Mouse (Mus musculus) embryo, embryonic 10 days (tissue): ENCODE data around the gene Tab1.

ENCODE experiments used
- DNase-seq: peaks from one replicate; pipeline ENCODE4 v3.0.0-alpha.2; 2015; ENCODE audit warnings: low spot score

The Tab1 gene

DNA sequence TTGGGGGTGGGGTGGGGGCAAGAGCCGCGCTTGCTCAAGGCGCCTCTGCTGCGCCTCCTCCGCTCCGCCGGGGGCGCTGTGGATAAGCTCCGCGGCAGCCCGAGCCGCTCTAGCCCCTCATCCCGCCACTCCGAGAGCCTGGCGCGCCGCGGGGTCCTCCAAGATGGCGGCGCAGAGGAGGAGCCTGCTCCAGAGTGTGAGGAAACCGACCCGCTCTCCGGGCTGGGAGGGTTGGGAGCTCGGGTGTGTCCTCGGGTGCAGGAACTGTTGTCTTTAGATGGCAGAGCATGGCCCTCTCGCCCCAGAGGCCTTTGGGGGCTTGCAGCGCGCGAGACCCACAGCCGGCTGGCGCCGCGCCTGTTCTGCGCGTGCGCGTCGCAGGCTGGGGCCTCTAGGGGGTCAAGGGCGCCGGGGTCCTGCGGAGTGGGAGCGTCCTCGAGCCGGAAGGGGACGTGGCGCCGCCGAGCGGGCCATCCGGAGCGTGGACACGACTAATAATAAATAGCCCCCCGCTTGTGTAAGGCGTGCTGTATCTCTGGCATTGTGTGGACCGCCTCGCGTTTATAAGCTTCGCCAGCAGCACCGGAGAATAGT lies at the start of gene Tab1:
TSS of gene Tab1 (plus strand) at position 135 of the 594 bp plus-strand sequence.
- peak; percentile 94 for DNase-seq

DNA sequence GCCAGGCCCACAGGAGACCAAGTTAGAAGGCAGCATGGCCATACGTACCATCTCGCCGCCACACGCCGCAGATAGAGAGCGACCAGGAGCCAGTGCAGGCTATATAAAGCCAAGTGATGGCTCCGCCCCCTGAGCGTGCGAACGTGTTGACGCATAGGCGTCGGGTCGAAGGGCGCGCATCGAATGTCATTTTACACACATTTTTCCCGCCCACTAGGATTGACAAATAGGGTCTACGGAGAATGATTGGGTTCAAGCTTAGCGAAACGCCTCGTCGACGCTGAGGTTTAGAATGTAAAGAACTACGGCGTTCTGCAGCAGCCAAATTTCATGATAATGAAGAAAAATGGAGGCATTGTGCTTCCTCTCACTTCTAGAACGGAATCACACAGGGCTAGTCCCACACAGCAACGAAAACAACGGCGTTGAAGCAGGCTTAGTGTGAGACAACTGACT lies 49.6 kb upstream of the Tab1 start:
- DNase-seq, result peak; percentile 100

DNA sequence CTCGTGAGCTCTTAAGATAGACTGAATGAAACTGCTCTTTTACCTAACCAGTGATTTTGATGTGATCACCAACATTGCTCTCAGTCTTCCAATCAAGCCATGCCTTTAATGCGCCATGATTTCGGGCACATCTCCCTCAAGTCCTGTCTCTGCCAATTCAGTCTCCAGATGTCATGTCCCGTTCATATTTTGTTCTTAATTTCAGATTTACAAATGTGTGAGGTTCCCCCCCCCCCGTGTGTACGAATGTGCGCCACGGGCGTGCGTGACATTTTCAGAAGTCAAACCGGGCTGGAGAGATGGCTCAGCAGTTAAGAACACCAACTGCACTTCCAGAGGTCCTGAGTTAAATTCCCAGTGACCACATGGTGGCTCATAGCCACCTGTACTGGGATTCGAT lies 49.2 kb upstream of the Tab1 start:
- no peak for DNase-seq

DNA sequence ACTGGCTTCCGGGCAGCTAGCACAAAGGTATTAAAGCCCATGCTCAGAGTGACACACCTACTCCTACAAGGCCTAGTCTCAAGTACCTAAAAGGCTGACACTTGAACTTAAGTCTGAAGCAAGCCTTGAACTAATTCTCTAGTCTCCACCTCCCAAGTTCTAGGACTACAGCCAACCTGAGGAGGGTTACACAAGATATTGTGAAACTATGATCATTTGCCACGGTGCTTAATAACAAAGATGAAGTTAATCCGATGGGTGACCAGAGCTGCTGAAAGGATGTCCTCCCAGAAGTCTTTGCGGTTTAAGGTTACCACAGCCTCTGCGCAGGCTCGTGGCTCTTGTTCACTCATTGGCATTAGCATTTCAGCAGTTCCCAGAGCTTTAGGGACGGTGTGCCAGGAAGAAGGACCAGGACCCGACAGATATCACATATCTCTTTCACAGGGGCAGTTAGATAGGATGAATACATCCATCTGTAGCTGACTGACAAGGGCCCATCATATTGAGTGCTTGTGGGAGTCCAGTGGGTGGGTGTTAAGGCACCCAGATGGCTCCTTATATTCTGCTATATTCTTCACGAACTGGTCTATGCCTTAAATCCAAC lies 45.4 kb upstream of the Tab1 start:
- no peak for DNase-seq

DNA sequence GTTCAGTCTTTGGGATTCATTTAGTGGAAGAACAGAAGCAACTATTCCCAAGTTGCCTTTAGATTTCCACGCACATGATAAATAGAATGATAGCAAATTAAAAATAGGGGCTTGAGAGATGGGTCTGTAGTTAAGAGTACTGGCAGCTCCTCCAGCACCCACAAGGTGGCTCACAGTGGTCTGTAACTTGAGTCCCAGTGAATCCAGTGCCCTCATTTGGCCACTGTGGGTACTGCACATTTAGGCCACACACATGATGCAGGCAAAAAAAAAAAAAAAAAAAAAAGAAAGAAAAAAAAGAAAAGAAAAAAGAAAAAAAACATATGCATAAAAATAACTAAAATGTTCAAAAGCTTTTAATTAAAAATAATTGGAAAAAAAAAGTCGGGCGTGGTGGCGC lies 44.3 kb upstream of the Tab1 start:
- peak; percentile 95 for DNase-seq

DNA sequence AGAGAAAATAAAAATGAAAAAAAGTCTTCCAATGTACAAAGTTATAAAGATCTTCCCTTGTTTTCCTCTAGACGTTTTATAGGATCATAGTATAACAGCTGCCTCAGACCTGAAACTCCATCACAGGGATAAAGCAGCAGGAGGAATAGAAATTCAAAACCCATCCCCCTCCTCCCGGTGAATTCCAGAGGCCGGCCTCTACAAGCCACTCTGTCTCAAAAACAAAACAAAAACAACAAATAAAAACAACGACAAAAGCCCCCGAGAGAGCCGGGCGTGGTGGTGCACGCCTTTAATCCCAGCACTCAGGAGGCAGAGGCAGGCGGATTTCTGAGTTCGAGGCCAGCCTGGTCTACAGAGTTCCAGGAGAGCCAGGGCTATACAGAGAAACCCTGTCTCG lies 42.8 kb upstream of the Tab1 start:
- DNase-seq, result no peak

DNA sequence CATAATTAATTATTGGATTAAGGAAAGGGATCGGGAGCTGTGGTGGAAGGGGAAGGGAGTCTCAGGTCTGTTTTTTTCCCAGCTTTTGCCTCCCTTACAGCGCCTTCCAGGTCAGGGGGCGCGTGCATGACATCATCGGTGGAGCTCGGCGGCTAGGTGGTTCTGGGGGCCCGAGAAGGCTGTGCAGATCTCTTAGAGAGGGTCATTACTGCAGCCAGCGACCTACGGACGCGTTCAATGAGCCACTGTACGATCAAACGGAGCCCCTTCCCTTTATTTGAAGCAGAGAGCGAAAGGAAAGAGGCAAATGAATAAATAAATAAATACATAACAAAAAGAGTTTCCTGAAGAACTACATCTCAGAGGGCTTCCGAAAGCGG lies 42.2 kb upstream of the Tab1 start:
- peak; percentile 48 for DNase-seq

DNA sequence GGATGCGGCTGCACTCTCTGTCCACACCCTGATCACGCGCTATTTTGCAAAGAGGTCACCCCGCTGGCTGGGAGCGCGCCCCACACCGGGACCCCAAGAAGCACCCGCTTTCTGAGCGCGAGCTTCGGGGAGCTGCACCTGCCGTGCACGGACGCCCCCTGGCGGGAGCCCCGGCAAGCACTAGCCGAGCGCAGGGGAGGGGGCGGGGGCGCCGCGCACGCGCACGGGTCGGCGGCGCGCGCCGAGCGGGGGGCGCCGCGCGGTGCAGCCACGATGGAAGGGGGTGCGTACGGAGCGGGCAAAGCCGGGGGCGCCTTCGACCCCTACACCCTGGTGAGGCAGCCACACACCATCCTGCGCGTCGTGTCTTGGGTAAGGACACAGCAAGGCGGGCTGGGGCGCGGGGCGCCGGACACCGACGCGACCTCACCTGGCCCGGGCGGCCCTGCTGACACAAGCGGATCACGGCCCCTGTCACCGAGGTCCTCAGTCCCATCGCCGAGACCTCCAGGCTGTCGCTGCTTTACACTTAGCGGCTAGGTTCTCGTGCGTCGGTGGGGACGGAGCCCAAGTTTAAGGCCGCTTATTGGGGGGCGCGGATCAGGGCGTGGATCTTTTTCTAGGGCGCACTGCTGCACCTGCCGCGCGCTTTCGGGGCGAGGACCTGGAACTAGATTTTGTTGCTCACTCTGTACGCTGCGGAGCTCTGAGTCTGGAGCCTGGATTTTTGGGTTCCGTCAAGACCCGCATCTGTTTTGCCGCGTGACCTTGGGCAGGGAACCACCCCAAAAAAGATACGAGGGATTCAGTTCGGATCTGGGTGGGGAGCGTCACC lies 41.6 kb upstream of the Tab1 start, which contains the start of the genes Syngr1 and Rpl3:
TSS of gene Syngr1 (plus strand) at position 214 of the 835 bp plus-strand sequence.
TSS of gene Rpl3 (minus strand) at position 748 of the 835 bp plus-strand sequence.
- DNase-seq, result peak; percentile 56

DNA sequence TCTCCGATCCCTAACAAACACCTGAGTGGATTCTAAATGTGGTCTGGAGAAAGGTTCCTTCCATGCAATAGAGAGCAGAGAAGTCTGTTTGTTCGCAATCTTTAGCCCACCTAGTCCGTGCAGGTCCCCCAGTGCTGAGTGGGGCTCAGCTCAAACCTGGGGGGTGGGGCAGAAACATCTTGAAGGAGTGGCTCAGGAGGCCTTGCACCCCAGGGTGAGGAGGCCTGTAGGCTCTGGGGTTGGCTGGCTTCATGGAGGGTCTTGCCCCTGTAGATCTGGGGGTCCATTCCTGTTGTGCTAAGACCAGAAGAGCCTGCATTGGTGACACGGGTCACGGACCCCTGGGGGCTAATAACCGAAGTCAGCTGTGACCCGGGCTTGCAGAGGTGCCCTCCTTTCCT lies 40.9 kb upstream of the Tab1 start:
- no peak for DNase-seq

DNA sequence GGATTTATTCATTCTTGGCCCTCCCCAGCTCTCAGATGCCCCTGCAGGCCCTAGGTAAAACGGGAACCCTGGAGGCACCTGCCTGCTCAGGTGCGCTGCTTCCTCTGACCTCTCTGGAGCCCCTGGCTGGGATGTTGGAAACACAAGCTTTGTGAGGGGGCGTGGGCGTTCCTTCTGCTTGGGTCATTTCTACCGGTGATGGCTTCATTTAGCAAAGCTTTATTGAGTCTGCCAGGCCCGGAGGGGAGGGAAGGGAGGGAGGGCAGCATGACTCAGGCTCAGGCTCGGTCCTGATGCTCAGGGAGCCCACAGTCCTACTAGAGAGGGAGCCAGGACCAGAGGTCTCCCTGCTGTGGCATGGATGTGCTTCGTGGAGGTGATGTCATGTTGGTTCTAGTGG lies 40.3 kb upstream of the Tab1 start:
- DNase-seq, result no peak

DNA sequence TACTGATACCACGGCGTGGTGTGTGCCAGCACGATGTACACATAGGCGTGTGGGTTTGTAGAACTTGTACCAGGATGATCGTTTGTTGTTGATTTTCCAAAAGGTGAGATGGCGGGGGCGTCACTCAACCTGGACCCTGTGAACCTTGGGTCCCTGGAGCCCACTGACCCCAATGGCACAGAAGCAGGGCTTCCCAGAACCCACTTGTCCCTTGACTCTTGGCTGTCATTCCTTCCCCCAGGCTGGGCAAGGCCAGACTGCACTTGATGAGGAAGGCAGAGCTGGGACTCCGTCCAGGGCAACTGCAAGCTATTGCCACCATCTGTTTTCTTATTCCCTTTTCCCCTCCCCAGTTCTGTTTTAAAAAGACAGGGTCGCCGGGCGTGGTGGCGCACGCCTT lies 38.7 kb upstream of the Tab1 start:
- DNase-seq, result no peak

DNA sequence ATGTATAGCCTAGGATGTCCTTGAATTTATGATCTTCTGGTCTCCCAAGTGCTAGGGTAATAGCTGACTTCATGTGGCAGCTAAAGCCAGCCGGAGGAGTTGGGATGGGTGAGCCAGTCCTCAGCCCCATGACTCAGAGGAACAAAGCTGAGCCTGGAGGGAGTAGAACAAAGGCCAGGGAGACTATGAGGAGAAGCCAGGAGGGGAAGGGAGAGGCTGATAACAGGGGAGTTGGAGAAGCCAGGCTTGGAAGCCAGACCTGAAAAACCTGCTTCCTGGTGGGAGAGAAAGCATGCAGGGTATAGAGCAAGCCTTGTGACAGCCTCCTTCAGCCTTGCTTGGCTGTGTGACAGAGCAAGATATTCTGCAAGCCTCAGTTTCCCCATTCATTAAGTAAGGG lies 37.3 kb upstream of the Tab1 start:
- DNase-seq, result no peak

DNA sequence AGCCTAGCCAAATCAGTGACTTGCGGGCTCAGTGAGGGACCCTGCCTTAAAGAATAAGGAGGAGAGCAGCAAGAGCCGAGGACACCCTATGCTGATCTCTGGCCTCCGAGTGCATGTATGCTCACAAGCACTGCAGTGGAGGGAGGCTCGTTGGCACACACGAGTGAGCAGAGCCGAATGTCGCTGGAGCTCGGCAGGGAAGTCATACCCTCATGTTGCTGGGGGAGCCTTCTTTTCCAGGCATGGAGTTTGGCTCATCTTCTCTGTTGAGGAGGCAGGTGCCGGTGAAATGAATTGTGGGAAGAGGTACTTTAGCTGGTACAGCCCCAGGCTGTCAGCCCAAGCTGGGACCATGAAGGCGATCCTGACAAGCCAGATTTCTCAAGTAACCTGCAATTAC lies 36.5 kb upstream of the Tab1 start:
- DNase-seq, result no peak

DNA sequence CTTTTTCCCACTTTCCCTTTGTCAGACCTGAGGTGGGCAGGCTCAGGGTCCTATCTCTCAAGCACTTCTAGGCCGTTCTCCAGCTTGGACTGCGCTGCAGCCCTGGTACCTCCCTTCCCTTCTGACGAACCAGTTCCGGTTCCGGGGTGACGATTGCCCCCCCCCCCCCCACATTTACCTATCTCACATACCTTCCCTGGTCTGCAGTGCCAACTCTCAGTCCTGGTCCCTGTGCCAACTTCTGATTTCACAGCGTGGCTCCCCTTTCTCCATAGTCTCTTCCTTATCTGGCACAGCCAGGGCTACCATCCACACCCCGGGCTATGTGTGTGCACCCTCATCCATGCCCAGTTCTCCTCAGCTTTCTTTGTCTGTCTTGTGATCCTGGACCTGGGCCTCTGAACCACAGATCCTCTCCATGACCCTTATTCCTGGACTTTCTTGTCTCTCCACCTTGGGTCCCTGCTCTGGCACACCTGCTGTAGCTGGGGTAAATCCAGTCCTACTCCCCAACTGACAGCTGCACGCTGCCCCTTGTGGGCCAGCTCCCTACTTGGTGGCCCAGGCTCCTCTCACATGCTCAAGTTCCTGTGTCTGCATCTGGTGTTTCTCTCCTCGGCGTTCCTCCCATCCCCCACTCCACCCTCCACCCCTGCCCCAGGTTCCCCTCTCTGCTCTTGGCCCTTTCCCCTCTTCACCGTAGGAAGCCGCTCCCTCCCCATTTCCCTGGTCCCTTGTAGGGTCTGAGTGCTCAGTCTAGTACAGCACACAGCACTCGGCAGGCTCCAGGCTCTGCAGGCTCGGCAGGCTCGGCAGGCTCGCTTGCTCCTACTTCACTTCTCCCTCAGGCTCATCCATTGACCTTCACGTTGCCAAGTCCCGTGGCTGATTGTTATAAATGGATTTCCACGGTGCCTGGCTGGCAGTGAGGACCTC lies 35.7 kb upstream of the Tab1 start:
- DNase-seq, result peak; percentile 78

DNA sequence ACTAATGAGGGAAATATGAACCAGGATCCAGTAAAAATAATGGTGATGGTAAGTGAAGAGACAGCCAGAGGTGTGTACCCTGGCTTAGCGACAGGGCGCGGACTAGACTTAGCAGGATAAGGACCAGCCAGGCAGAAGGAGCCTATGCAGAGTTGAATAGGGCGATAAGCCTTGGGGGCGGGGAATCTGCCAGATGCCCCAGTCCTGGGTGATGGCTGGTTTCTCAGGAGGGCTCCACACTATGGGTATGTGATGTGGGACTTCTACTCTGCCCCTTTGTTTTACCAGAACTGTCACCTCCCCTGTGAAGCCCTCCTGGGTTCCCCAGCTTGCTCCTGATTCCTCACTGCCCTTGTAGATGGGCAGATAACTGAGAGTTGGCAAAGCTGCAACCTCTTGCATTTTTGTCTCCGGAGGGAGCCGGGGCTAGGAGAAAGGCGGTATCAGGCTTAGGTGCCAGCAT lies 34.9 kb upstream of the Tab1 start:
- DNase-seq, result no peak

DNA sequence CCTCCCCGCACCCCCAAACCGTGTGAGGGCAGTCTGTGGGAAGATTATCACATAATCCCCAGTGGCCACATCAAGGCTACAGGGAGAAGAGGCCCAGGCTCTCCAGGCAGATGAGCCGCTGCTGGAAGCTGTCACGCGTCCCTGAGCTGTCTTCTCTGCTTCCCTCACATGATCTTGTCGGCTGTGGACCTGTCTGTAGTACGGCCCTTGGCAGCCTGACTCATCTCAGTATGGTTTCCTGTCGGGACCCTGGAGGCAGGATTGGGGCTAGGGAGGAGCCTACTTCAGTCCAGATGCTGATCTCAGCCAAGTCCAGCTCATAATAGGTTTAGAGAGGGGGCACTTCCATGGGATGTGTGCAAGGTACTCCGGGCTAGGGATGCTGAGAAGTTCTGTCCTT lies 34.1 kb upstream of the Tab1 start:
- no peak for DNase-seq

DNA sequence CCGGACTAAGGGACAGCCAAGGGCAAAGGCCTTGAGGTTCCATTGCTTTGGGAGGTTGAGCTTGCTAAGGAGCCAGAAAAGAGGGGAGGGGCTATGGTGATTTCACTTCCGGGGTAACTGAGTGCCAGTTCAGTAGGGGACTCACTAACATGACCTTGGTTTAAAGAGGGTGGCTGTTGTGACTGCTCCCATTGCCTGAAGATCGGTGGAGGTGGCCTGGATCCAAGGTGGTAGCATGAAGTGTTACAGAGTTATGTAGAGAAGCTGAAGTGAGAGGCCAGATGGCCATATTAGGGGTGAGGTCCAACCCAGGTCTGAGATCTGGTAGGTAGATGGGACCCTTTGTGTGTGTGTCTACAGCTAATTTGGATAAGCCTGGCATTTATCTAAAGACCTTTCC lies 33.5 kb upstream of the Tab1 start:
- DNase-seq, result no peak

DNA sequence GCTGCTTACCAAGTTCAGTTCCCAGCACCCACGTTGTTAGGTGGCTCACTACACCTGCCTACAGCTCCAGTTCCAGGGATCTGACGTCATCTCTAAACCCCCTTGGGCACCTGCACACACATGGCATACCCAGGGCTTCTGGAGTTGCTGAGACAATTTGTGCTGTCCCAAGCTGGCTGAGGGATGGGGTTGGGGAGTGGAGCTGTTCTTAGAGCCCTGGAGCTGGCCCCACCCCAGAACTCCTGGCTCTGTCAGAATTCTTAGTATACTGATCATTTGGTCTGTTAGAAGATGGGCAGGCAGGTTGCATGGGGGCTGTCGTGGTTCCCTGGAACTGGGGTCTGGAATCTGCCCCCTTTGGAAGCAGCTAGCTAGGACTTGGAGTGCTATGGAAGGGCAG lies 32.7 kb upstream of the Tab1 start:
- DNase-seq, result no peak

DNA sequence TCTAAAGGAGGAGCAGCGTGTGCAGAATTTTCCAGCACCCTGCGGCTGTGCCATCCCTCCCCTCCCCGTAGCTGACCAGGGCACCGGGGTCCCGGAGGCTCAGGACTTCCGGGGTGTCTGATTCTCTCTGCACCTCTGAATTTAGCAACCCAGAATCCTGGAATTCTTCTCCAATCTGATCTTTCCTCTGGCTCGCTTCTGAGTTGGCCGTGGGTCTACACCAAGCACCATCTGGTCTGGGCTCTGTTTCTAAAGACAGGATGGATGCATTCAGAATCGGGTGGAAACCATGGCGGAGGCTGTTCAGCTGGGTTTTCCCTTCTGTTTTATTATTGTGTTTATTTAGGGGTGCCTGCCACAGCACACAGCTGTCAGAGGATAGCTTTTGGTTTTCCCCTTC lies 32.1 kb upstream of the Tab1 start:
- DNase-seq, result no peak

DNA sequence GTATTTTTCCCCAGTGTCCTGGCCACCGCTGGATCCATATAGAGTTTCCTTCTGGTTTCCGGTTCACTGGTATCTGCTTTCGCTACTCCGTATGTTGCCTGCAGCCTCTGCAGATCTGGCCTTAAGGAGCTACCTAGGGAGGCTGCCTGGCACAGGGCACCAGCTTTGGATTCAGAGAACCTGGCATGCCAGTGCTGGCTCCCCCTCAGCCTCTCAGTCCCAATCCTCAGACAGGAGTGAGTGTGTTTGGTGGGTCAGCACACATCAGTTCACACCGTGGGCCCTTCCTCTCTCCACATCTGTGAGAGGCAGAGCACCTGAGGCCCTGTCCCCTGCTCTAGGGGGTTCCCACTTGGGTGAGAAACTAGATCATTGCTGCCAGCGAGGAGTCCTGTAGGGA lies 31.4 kb upstream of the Tab1 start:
- DNase-seq, result no peak

DNA sequence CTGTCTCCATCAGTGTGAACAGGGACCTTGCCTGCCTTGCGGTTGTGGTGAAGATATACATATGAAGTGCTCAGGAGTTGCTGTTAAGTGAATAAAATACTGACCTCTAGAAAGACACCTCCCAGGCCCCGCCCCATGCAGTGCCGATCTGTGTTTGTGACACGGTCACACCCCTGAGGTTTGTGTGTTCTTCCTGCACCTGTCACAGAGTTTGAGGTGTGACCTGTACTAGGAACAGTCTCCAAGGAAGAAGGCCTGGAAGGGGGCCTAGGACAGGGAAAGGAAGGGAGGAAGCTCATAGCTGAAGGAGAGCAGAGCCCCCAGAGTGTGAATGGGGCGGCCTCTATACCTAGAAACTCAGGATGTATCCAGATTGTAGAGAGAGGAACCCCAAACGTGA lies 30.4 kb upstream of the Tab1 start:
- DNase-seq, result no peak
